Mouse (Mus musculus): ENCODE results near the gene Rab11a. TPM values are rescaled to one million over a fixed set of nuclear protein-coding genes. Genes with fewer than 3 reads are reported as not detected.

The Rab11a gene
- polyA plus RNA-seq (2014; fragmentation: Illumina TruSeq; extraction: RNeasy Lipid Tissue Mini Kit (QIAGEN cat#74804); ENCODE audit: low read depth, low replicate concordance), result 180 TPM

DNA sequence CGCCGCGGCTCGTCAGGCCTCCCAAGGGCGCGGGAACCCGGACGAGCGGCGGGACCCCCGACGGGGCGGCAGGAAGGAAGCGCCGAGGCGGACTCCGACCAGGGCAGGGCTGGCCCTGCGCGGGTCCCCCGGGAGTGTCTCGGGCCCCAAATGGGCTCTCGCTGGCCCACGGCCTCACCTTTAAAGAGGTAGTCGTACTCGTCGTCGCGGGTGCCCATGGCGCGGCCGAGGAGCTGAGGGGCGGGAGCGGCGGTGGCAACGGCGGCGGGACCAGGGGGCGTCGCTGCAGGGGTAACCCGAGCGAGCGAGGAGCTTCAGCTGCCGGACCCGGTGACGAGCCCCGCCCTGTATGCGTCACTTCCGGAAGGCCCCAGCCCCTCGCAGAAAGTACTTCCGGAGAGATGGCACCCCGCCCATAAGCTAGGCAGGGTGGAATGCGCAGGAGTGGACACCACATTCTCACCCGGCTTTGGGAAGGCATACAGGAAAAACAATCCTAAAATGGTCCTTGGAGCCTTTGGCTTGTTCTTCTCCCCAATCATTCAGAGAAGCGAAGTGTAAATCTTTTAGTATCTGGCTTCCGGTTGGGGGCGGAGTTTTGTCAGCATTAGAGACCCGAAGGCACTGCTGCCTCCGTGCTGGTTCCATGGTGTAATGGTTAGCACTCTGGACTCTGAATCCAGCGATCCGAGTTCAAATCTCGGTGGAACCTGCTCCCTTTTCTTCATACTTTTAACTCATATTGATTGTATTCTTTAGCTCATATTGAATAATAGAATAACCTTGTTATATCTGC is at the start of gene Rab11a:
TSS of gene Rab11a (minus strand) at position 353 of the 796 bp plus-strand sequence.

Other genes with a start within 250 kb of the Rab11a start
- 8.1 TPM for gene Dennd4a, start 73.6 kb upstream of the Rab11a start, polyA plus RNA-seq (2014; fragmentation: Illumina TruSeq; extraction: RNeasy Lipid Tissue Mini Kit (QIAGEN cat#74804); ENCODE audit: low read depth, low replicate concordance)
- 0.05 TPM for gene Slc24a1, start 213.8 kb upstream of the Rab11a start, polyA plus RNA-seq (2014; fragmentation: Illumina TruSeq; extraction: RNeasy Lipid Tissue Mini Kit (QIAGEN cat#74804); ENCODE audit: low read depth, low replicate concordance)
- 17.3 TPM for gene Ints14, start 223.1 kb upstream of the Rab11a start, polyA plus RNA-seq (2014; fragmentation: Illumina TruSeq; extraction: RNeasy Lipid Tissue Mini Kit (QIAGEN cat#74804); ENCODE audit: low read depth, low replicate concordance)

Data from adipose tissue, adult 10 weeks (tissue).